Mouse (Mus musculus): ENCODE measurements around the gene Zkscan2.
A peak's percentile ranks its signal among the peaks of the same experiment; 100 is the strongest.

Zkscan2 gene

DNA sequence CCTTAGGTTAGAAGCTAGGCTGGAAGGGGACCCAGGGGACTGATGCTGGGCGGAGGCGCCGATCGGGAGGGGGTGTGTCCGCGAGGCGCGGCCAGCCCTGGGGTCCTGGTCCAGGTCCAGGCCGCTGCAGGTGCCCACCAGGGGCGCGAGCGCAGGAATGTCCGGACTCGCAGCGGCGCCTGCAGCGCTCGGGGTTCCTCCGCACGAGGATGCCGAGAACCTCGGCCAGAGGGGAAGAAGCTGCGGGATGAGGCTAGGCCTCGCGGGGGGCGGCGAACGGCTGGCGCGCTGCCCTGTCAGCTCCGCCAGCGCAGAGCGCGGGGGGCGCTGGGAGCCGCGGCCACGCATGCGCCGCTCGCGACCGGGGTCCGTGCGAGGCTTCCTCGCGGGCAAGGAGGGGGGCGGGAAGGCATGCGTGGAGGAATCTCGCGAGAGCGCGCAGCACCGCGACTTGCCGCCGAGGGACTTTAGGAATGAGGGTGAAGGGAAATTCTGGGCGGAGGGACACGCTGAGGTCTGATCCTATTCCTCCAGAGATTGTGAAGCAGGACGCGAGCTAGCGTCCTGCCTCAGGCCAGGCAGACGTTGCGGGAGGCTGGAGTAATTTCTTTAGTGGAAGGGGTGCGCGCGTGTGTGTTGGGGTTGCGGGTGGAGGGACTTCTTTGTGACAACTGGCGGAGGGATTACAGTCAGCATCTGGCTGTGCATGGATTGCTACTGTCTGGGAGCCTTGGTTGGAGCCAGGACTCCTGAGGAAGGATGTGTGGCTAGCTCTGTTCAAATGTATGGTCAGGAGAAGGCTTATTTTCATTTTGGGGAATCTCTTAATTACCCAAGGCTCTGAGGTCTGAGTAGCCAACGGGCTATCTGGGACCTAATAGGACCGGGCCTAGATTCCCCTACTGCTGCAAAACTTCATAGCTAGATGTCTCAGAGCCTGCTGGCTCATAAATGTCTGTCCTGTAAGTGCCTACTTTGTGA, at the start of gene Zkscan2:
Zkscan2 (minus strand) TSS at position 211 of the 981 bp plus-strand sequence.
- peak; percentile 40 to 63 for DNase-seq

DNA sequence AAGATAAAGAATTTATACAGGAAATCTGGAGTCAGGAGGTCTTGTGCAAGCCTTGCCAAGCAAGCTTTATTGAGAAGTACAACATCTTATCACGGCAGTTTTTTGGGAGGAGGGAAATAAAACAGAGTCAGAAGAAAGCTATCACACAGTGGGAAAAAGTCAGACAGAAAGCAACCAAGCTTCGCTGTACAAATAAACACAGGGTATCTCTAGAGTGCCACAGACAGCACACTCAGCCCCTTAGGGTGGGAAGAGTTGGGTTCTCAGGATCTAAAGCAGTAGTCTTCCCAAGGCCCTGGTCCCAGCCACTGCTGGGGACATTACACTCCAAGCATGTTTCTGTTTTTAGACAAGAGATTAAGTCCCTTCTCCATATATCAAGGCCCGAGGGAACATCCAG, 28.9 kb upstream of the Zkscan2 start:
- DNase-seq: no peak

DNA sequence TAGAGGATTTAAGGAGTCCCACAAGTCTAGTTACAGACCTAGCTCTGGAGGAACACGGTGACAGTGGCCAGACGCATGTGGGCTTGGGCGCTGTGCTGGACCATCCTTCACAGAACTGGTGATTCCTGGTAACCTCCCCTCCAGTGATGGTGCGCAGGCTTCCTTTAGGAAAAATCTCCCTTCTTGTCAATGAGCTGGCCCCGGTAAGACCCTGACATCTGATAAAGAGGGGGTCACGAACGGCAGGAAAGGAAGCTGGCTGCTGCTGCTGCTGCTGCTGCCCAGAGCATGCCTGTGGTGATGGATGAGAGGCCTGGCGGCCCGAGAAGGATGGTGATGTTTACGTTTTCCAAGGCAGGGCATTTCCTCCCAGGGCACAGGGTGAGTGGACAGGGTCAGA, 25.5 kb upstream of the Zkscan2 start:
- no peak for DNase-seq

DNA sequence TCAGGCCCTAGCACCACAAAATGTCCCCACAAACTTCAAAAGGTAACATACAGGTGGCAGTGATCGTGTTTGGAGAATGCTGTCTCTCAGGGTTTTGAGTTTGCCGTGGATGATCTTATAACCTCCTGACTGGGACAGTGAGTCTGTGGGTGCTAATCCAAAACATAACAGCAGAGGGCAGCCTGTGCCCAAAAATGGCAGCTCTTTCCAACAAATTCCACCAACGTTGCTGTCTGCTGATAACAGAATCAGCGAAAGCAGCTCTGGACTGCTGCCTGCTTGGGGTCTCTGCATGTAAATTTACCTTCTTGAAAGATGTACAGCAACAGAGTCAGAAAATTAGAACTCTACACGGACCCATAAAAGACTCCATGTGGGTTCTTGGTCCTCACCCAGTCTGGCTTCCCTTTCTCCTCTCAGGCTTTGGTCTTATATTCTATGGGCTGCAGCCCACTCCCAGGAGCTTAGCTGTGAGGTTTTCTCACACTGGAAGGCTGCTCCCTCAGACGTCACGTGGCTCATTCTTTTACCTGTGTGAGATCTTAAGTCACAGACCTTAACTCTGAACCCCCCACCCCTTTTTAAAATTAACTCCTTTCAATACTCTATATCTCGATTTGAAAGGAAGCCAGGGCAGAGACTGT, 24.1 kb upstream of the Zkscan2 start:
- peak; percentile 6 to 7 for DNase-seq

DNA sequence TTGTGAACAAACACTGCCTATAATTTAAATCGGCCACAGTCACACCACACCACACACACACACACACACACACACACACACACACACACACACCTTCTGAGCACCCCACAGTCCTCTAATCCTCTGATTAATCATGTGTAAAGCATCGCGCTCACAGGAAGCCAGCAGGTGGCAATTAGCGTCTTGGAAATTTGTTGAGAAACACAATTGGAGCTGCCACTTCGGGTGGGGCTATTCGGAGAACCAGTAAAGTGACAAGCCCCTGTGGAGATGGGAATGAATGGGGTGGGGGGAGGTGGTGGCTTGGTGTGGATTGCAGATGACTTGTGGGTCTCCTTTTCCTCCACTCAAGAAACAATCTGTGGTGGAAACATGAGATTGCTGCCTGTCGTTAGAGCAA, 7.7 kb upstream of the Zkscan2 start:
- DNase-seq: no peak

DNA sequence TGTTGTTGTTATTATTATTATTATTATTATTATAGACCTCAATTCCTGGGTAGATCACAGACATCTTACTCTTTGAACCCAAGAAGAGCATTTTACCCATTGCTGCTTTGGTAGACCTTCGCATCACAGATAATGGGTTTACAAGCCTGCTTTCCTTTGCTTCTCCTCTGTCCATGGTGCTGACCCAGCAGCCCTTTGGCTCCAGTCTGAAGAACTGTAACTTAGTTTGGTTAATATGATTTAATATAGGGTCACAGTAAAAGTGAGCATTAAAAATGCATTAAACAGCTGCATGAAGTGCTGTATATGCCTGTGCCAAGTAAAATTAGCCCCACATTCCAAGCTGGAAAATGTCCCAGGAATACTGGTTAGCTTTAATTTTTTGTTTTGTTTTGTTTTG, 3.1 kb upstream of the Zkscan2 start:
- DNase-seq: no peak

DNA sequence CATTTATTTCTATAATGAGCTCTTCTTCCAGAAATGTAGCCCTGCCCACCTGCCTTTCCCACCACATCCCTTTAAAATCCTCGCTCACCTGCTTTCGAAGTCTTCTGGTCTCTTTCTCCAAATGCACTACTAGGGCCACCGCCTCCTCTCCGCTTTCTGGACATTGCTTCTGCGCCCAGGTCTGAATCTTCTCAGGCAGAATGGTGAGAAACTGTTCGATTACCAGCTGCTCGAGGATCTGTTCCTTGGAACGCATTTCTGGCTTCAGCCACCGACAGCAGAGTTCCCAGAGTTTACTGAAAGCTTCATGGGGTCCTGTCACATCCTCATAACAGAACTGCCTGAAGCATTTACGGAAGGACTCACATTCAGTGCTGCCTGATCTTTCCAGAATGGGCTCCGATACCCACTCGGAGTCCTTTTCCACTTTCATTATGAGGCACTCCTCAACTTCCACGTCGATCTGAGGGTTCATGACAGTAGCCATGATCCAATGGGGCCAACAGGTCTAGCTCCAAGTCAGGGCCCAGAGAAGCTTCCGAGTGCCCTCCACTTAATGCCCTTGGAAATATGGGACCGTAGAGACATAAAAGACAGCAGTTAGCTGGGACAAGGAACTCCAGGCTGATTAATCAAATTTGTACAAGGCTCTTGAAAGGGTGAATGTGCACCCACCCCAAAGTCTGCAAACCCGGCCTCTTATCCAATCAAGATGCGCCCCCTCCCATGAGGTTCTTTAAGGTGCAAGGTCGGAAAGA, 589 bp downstream of the Zkscan2 start:
- no peak for DNase-seq

DNA sequence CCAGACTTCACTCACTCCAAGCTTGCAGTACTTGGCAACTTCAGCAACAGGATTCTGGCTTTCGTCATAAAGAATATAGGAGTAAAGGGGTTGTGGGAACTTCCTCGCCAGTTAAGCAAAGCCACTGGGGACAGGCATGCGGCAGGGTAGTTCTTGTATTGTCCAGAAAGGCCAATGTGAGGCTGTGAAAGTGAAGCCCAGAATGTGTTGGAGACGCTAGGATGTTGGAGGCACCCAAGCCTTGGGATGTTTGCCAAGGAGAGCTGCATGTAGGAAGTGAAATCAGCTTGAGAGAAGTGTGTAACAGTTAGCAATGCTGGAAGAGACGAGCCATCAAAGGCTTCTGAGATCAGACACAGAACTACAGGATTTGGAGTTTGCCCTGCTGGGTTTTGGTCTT, 12.5 kb downstream of the Zkscan2 start:
- no peak for DNase-seq

DNA sequence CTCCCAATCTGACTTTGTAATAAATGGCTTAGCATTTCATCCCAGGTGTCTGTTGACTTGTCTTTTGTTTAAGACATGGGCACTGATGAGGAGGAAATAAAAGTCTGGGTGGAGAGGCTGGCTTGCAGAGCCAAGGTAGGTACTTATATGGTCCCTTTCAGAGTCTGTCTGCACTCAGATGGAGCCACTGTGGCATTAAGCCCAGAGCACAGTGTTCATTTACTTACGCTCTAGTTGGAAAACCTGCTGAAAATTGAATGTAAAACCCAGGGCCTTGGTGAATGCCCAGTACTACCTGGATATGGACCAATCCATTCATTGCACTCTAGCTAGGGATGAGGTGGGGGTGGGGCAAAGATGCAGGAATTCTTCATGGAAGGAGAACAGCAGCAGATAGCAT, 32.3 kb downstream of the Zkscan2 start:
- no peak for DNase-seq

DNA sequence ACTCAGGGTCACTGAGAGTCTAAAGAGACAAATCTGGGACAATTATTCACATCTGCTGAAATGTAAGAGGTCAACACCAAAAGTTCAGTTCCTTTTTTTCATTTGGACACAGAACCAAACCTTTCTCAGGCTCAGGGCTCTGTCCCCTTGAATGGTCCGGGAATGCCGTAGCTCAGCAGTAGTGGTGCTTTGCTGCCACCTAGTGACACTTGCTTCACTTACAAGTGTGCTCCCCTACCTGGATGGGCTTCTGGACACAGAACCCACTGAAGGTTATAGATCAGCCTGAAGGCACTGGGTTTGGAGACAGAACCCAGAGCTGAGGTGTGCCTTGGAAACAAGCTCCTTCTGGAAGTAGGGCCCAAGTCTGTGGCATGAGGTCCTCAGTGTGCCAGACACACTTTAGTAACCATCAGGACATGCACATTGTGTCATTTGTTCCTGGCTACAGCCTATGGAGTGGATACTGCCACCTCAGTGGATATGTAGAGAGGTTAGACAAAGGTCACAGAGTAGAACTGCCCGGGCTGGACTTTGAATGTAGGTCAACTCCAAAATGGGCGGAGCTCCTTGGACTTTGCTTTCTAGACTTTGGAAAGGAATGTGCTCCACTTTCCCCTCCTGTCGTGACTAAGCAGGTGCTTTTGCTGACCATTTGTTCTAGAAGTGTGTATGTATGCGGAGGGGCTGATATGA, 34.4 kb downstream of the Zkscan2 start:
- peak; percentile 34 to 42 for DNase-seq

DNA sequence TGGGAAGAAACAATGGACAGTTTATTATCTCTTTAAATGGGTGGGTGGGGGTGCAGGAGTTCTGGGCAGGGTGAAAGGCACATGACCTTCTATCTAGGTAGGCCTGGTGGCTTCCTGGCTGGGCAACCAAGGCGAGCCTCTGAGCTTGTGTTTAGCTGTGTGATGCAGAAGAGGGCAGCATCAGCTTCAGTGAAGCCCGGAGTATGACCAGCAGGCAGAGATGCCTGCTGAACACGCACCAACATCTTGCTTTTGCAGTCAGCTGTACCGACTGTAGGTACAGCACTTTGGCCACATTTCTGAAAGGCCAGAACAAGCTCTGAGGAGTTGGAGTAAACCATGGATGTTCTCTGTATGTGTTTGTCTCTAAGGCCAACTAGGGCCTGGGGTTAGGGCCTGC, 36.7 kb downstream of the Zkscan2 start:
- DNase-seq: no peak

DNA sequence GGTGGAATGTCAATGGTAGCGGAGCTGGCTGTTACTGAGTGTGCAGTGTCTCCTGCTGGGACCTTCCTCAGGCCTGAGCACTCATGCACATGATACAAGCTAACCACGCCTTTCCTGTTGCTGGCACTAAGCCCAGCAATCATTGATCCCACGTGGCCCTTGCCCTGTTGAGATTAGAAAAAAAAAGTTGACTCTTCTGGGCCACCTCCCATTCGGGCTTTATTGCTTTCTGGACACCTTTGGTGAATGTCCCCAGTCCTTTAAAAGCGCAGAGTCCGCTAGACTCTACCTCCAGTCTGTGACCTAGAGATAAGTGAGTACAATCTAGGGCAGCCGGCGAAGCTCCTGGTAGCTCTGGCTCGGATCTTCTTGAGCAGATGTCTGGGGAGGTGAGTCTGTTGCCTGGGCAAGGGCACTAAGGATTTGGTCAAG, 38.2 kb downstream of the Zkscan2 start, which contains the start of gene Aqp8:
Aqp8 (plus strand) TSS at position 222 of the 432 bp plus-strand sequence.
- no peak for DNase-seq

DNA sequence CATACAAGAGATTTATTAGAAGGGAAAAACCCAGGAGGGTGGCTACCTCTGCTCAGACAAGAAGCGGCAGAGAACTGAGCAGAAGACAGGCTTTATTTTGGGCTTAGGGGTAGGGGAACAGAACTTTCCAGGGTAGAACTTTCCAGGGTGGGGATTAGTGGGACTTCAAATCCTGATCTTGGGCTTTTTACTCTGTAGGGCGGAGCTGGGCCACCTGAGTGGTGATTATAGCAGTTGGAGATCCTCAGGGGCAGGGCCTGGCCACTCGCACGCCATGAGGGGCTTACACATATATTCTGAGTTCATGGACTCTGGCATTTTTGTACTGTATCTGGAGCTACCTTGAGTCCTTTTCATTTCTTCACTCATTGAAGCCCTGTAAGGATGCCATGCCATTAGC, 38.9 kb downstream of the Zkscan2 start:
- DNase-seq: no peak

DNA sequence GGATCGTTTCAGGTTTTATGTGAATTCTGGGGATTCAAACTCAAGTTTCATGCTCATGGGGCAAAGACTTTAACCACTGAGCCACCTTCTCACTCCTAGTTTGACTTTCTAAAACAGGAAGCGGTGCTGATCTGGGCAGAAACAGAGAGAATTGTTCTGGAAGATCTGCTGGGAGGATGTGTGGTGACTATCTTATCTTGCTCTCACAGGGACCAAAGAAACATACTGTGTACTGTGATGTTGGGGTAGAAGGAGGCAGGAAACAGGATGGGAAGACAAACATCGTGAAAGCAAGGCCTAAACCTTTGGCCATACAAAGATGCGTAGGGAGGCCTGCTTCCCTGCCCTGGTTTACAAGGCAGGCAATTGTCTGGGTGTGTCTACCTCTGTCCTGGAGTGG, 41.0 kb downstream of the Zkscan2 start:
- DNase-seq: no peak

DNA sequence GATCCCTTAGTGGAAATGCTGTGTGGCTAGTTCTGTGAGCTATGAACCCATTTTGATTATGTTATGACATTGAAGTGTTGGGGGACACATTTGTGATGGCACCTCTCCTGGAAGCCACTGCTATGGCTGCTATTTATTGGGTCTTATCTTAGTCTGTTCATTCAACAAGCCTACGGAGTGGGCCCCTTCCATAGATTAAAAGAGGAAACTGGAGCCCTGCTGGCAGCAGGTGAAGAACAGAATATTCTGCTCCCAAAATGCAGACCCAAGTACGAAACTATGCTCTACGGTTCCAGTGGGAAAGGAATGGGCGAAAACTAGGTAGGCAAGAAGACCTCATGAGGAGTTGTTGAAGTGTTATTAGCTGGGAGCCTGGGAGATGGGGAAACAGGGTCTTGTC, 41.9 kb downstream of the Zkscan2 start:
- no peak for DNase-seq

DNA sequence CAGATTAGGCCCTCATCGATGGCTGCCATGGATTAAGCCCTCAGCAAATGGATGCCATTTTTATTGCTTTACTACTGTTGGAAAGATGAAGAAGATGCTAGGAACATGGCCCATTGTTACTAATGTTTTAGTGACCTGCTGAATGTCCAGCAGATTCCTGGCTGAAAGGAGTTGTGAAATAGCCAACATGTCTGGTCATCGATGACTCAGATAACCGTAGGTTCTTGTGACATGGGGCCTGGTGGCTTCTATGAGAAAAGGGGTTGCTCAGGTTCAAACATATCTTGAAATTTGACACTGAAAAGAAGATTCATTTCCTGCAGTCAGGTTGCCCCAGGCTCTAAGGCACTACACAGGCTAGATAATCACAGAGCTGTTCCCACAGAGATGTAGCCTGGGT, 45.2 kb downstream of the Zkscan2 start:
- DNase-seq: no peak

DNA sequence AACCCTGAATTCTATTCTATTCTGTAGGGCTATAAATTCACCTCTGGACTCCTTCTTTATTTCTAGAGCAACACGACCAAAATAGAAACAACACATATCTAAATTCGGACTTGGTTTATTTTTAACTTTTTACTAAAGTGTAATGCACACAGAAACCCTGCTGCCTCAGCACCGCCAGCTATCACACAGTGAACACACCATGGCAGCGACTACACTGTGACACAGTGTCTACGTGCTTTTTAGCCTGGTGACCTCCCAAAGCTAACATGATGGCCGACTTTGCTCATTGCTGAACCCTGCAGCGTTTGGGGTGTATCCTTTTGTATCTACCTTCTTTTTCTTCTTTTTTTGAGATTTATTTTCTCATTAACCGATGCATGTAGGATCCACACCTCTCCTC, 47.2 kb downstream of the Zkscan2 start:
- DNase-seq: no peak

DNA sequence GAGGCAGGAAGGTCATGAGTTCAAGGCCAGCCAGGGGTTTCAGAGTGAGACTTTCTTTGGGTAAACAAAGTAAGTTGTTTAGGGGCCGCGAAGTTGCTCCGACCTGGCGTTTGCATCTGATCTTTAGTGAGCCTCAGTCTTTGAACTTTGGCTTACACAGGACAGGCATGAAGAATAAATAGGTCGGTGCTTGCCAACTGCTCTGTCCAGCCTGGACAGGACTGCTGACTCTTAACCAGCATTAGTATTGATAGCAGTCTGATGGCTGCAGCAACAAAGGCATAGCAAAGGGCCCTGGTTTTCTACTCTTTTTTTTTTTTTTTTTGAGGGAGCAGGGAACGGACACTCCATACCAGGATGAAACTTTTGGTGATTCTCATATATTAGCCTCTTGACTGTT, 47.7 kb downstream of the Zkscan2 start:
- DNase-seq: no peak

DNA sequence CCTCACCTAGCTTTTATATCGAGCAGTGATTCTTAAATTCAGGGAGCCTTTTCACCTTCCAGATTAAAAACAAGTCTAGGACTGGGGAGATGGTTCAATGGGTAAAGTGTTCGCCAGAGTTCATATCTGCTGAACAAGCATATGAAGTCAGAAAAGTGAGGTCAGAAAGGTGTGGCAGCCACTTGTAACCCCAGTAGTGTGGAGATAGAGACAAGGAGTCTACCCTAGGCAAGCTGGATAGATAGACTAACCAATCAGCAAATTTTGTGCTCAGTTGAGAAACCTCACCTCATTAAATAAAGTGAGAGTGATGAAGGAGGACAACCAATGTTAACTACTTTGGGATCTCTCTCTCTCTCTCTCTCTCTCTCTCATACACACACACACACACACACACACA, 49.7 kb downstream of the Zkscan2 start:
- no peak for DNase-seq

DNA sequence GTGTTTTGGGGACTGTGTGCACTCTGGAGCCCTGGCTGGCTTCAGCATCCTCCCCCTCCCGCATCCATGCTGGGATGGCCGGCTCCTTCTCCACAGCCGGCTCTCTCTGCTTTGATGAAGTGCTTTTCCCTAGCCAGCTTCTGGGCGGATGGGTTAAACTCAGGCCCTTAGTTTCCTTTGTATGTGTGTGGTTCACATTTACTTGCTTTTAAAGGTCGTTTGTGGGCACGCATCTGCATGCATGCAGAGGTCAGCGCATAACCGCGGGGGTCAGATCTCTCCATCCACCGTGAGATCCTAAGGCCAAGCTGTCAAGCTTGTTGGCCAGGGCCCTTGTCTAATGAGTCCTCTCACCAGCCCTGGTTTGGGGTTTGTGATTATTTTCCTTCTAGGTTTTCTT, 50.6 kb downstream of the Zkscan2 start:
- DNase-seq: no peak

DNA sequence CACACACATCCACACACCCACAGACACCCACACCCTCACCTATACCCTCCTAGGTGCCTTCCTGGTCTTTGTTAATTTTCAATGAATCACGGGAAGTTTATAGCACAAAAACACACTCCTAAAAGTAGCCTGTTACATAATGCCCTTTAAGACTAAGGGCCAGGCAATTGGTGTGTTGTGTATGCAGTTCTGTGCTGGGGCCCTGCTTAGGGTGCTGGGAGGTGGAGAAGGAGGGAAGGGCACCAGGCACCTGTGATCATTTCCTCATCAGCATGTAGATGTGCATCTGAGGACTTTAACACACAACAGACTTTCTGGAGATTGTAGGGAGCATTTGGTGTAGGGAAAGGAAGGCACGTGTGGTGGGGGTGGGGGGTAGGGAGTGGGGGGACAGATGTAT, 51.5 kb downstream of the Zkscan2 start:
- no peak for DNase-seq

DNA sequence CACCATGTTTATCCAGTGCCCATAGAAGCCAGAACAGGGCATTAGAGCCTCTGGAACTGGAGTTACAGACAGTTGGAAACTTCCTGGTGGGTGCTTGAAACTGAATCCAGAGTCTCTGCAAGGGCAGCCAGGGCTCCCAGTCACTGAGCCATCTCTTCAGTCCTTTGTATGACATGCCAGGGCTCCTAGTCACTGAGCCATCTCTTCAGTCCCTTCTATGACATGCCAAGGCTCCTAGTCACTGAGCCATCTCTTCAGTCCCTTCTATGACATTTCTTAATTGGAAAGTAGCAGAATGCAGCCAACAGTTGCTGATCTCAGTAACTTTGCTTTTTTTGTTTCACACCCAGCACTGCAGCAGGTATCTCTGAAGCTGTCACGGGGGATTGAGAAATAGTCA, 58.2 kb downstream of the Zkscan2 start:
- DNase-seq: no peak

DNA sequence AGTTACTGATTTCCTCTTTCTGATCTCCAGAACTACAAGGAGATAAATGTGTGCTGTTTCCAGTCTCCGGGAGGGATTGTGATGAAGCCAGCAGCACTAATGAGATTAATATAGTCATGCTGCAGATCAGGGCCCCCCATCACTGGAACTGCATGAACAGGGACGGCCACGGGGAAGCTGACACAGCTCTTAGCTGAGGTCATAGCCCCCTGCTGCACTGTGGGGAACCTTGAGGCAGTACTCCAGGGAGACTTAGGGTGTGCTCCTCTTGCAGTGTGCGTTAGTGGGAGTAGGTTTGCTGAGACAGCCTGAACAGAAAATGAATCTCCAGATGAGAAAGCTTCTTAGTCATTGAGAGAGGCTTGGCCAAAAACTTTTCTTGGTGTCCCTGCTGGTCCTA, 69.0 kb downstream of the Zkscan2 start:
- DNase-seq: no peak

All from thymus, postnatal 36 days (tissue).